Mouse (Mus musculus): ENCODE results near the gene Rtp4. TPM values are rescaled to one million over a fixed set of nuclear protein-coding genes. Genes with fewer than 3 reads are reported as not detected.

Rtp4 gene
- polyA plus RNA-seq (2012; rRNA removed): 2.7 and 3.4 TPM in 2 replicates

GRCm38 (mm10) chr16:23520235-23520871 is at the start of gene Rtp4, which contains the start of gene Masp1:
Gene Rtp4, plus strand, starts transcription at chr16:23520291.
Gene Masp1, minus strand, starts transcription at chr16:23520815.

Other genes starting within 250 kb of the Rtp4 start
- 0.03 and 0.11 TPM in 2 replicates for gene Rtp1, start 91.2 kb upstream of the Rtp4 start, polyA plus RNA-seq (2012; rRNA removed)
- gene Masp1, start 524 bp downstream of the Rtp4 start, polyA plus RNA-seq (2012; rRNA removed): 0.58 and 0.66 TPM in 2 replicates